Mouse (Mus musculus) G1E (cell line): ENCODE measurements around the gene Rnf115. TPM values are rescaled to one million over a fixed set of nuclear protein-coding genes. Genes with fewer than 3 reads are reported as not detected.

ENCODE experiments used
- ATAC-seq: 2 replicates; pipeline ENCODE4 v1.8.0; 2016; ENCODE audit warnings: mild to moderate bottlenecking; ENCODE audit not compliant: insufficient number of reproducible peaks, poor library complexity, low FRiP score, severe bottlenecking; ENCODE audit errors: extremely low read depth
- DNase-seq: peaks from one replicate; pipeline ENCODE4 v3.0.0; 2012; ENCODE audit warnings: low spot score
- H3K27me3 ChIP-seq: 2 replicates; pipeline ENCODE4 v1.6.1; 2012; ENCODE audit warnings: mild to moderate bottlenecking, low read length, inconsistent platforms; ENCODE audit not compliant: insufficient read depth
- H3K36me3 ChIP-seq: replicated peaks from 2 replicates; pipeline ENCODE3; 2012; ENCODE audit warnings: mild to moderate bottlenecking, inconsistent platforms
- H3K4me1 ChIP-seq: 2 replicates; pipeline ENCODE4 v1.6.1; 2012; ENCODE audit warnings: low read depth, low read length, inconsistent platforms, mixed read lengths; ENCODE audit not compliant: insufficient read depth
- H3K4me3 ChIP-seq: 2 replicates; pipeline ENCODE4 v1.5.1; 2012; ENCODE audit warnings: low read depth, mild to moderate bottlenecking, inconsistent platforms, low read length, moderate library complexity, mixed read lengths
- H3K9me3 ChIP-seq: replicated peaks from 2 replicates; pipeline ENCODE4 v1.6.1; 2012; ENCODE audit warnings: inconsistent platforms
- CTCF ChIP-seq: IDR thresholded peaks from 2 replicates; pipeline ENCODE4 v1.5.1; 2012; ENCODE audit warnings: low read depth, low read length, inconsistent platforms, mixed read lengths
- GATA1 ChIP-seq: IDR thresholded peaks from 2 replicates; pipeline ENCODE4 v1.6.1; 2012; ENCODE audit warnings: borderline replicate concordance, low read length, inconsistent platforms, mixed read lengths
- GATA2 ChIP-seq: IDR thresholded peaks from 2 replicates; pipeline ENCODE4 v1.6.1; 2012; ENCODE audit warnings: low read depth, low read length, inconsistent platforms, borderline replicate concordance
- POLR2AphosphoS5 ChIP-seq: IDR thresholded peaks from 2 replicates; pipeline ENCODE4 v1.6.1; 2012; ENCODE audit warnings: low read depth, low read length, inconsistent platforms; ENCODE audit not compliant: insufficient replicate concordance
- TAL1 ChIP-seq: conservative IDR thresholded peaks from 2 replicates; pipeline ENCODE4 v1.6.1; 2012; ENCODE audit warnings: low read depth, low read length, inconsistent platforms, mixed read lengths
- polyA plus RNA-seq: library from polyadenylated mRNA; stranded (reverse); fragments of >175 nt; gene quantifications from 2 replicates; pipeline ENCODE4 v1.2.3, GENCODE M21; 2012
- total RNA-seq, 2 experiments: library from RNA; stranded (forward) in 1 of 2; stranded (reverse) in 1 of 2; fragments of 200-1000 nt in 1 of 2; fragments of >200 nt in 1 of 2; fragmentation: Nextera tagmentation in 1 of 2; gene quantifications; 2 replicates each; pipeline ENCODE4 v1.2.3; 2014 to 2017

The Rnf115 gene
- total and polyA plus RNA-seq, 3 experiments: 21.2 to 79.1 (median 63.7) TPM

DNA sequence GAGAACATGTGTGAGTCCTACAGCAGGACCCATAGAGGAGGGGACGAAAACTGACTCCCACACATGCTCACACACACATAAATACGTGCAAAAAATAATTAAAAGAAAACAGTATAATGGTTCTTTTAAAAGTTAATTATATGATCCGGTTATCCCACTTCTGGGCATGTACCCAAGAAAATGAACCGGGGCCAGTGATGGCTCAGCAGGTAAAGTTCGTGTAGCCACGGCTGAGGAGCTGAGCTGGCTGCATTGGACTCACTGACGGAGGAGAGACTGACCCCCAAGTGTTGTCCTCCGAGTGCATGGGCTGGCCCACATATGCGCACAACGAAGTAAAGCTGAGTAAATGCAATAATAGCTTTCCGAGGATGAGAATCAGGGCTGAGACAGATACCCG lies 97.2 kb downstream of the Rnf115 start:
- DNase-seq (no peak), ATAC-seq (no peak)
- Histone ChIP-seq H3K9me3 (no peaks in the 10 kb centered on the region), H3K4me3 (no peak overlapping the region), H3K36me3 (no peaks in the 10 kb centered on the region), H3K27me3 (peaks cover 8% of the 10 kb centered on the region), H3K4me1 (peaks cover 60% of the 10 kb centered on the region)
- no peak for TF ChIP-seq CTCF
- TF ChIP-seq TAL1: no peak
- no peak for TF ChIP-seq POLR2AphosphoS5
- no peak for TF ChIP-seq GATA1
- no peak for TF ChIP-seq GATA2

DNA sequence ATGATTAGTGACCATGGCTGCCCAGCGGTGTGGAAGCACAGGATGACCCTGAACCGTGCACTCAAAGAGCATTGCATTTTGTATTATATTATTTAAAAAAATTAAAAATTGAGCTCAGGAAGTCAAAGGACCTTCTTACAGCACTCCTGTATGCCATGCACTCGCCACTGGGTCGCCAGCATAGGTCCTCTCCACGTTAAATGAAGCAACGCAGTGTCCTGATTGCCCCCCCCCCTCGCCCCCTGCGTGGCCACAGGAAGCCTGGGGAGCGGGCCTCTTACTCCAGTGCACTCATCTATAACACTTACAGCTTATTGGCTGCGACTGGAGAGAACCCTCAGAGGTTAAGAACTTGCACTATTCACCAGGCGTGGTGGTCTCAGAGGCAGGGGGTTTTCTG lies 97.8 kb downstream of the Rnf115 start:
- no peak for ATAC-seq

DNA sequence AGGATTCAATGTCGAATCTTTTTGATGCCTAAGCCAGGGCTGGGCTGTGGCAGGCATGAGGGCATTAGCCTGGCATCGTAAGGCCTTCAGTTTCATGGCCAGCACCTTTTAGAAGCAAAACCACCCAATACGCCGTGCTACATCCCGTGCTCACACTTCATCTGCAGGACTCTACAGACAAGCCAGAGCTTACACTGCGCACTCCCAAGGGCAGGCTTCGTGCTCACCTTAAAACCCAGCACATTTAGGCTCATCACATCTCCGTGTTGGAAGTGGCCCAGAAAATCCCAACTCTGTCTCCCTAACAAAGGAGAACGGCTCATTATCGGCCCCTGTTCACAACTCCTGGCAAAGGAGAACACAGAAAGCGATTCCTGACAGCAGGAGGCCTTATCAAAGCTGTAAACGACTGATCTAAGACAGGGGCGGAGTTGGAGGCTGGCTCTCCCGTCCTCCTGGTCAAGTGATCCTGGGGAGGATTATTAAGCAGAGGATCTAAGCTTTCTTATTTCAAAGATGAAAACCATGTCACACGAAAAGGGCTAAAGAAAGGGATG lies 100.9 kb downstream of the Rnf115 start:
- ATAC-seq: no peak
- no peak for DNase-seq
- TF ChIP-seq POLR2AphosphoS5 (no peak), GATA1 (no peak), TAL1 (no peak), CTCF (no peak), GATA2 (no peak)

More for the DNA sequence above, 97.8 kb downstream of the Rnf115 start:
- Histone ChIP-seq H3K9me3 (no peaks in the 10 kb centered on the region), H3K27me3 (peaks cover 9% of the 10 kb centered on the region), H3K36me3 (no peaks in the 10 kb centered on the region), H3K4me1 (peaks cover 61% of the 10 kb centered on the region), H3K4me3 (no peak overlapping the region)
- no peak for DNase-seq
- TF ChIP-seq TAL1 (no peak), GATA2 (no peak), POLR2AphosphoS5 (no peak), CTCF (no peak), GATA1 (no peak)

DNA sequence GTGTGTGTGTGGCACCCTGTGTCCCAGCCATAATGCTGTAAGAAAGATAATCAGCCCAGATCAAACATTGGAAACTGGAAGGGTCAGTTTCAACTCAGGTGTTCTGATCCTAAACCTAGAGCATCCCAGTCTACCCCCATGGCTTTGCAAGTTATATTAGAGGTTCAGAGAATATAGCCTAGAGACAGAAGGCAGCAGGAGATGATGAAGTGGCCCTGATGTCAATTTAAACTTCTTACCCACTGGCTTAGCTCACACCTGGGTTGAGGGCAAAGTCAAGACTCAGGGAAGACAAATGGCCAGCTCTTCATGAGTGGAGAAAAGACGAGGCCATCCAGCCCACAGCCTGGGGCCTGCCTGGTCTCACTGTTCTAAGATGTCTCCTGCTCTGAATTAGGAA lies 101.5 kb downstream of the Rnf115 start, which contains the start of the genes Pdzk1 and Cd160:
TSS of gene Pdzk1 (plus strand) at position 301 of the 400 bp plus-strand sequence.
TSS of gene Cd160 (minus strand) at position 368 of the 400 bp plus-strand sequence.
- TF ChIP-seq POLR2AphosphoS5 (no peak), TAL1 (no peak), GATA2 (no peak), GATA1 (no peak), CTCF (no peak)
- H3K36me3 ChIP-seq: no peaks in the 10 kb centered on the region
- H3K4me1 ChIP-seq: peaks cover 38% of the 10 kb centered on the region
- peaks cover 22% of the 10 kb centered on the region for H3K27me3 ChIP-seq
- DNase-seq (no peak), ATAC-seq (no peak)
- H3K9me3 ChIP-seq: no peaks in the 10 kb centered on the region
- no peak within 1 kb of the TSS for H3K4me3 ChIP-seq

More for the DNA sequence above, 100.9 kb downstream of the Rnf115 start:
- H3K9me3 ChIP-seq: no peaks in the 10 kb centered on the region
- no peaks in the 10 kb centered on the region for H3K36me3 ChIP-seq
- H3K4me3 ChIP-seq: no peak overlapping the region
- peaks cover 44% of the 10 kb centered on the region for H3K4me1 ChIP-seq
- H3K27me3 ChIP-seq: peaks cover 22% of the 10 kb centered on the region

DNA sequence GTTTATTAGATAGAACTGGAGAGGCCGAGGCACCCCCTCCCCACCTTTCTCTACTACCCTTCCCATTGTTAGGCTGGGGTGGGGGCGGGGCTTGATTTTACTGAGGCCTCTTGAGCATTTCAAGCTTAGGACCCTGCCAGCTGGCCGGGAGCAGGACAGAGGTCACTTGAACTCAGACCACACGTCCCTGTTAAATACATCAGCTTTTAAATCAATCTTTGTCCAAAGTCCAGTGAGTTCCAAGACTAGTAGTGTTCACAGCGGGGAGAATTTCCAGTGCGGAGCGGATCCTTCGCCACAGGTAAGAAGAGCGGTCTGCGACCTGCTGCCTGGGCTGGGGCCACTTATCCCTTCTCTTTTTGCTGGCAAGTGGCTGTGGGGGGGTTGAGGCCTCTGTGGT lies 102.4 kb downstream of the Rnf115 start:
- no peak overlapping the region for H3K4me3 ChIP-seq
- DNase-seq (no peak), ATAC-seq (no peak)
- no peaks in the 10 kb centered on the region for H3K9me3 ChIP-seq
- no peaks in the 10 kb centered on the region for H3K36me3 ChIP-seq
- peaks cover 30% of the 10 kb centered on the region for H3K4me1 ChIP-seq
- peaks cover 26% of the 10 kb centered on the region for H3K27me3 ChIP-seq
- TF ChIP-seq POLR2AphosphoS5: no peak
- no peak for TF ChIP-seq CTCF
- no peak for TF ChIP-seq GATA1
- no peak for TF ChIP-seq TAL1
- no peak for TF ChIP-seq GATA2

DNA sequence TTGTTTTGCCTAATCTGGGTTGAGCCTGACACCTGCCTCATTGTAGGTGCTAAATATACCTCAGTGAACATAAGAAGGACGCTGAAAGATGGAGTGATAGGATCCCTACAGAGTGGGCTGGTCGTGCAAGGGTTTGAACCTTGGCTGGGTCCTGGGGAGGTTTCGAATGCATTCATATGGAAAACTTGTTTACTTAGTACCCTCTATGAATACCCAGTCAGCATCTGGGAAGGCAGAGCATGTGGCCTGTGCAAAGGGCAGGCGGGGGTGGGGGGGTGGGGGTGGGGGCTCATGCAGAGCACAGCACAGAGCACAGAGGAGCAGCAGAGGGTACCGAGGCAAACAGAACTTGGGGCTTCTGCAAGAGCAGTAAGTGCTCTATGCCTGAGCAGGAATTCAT lies 105.5 kb downstream of the Rnf115 start:
- H3K27me3 ChIP-seq: peaks cover 36% of the 10 kb centered on the region
- no peak for TF ChIP-seq TAL1
- no peak for TF ChIP-seq GATA1
- TF ChIP-seq GATA2: no peak
- TF ChIP-seq POLR2AphosphoS5: no peak
- no peak for TF ChIP-seq CTCF
- H3K36me3 ChIP-seq: no peaks in the 10 kb centered on the region
- H3K9me3 ChIP-seq: no peaks in the 10 kb centered on the region
- ATAC-seq (no peak), DNase-seq (no peak)
- no peak overlapping the region for H3K4me3 ChIP-seq
- H3K4me1 ChIP-seq: peaks cover 18% of the 10 kb centered on the region
